Mouse (Mus musculus) forebrain, embryonic 15.5 days (tissue): ENCODE results near the gene Trim31. TPM values are rescaled to one million over a fixed set of nuclear protein-coding genes. Genes with fewer than 3 reads are reported as not detected.
"Not testable (repeated sequence)": the region's sequence is repeated elsewhere in the genome, so short reads cannot be mapped to it uniquely, and the experiment has no call there.

Experiments
- ATAC-seq: fragments of 200-750 bp; cut with Nextera tagmentation; replicated peaks from 2 replicates; pipeline ENCODE4 v1.8.0; 2017; ENCODE audit warnings: mild to moderate bottlenecking, moderate TSS enrichment, moderate library complexity
- H3K27ac ChIP-seq: fragments of 300-500 bp; sonication (generic); replicated peaks from 2 replicates; pipeline ENCODE4 v1.5.1; 2015; ENCODE audit warnings: mild to moderate bottlenecking, inconsistent platforms
- H3K27me3 ChIP-seq: fragments of 300-500 bp; sonication (generic); 2 replicates; pipeline ENCODE4 v1.6.1; 2015; ENCODE audit warnings: inconsistent platforms
- H3K36me3 ChIP-seq: fragments of 300-500 bp; sonication (generic); 2 replicates; pipeline ENCODE4 v1.6.1; 2015; ENCODE audit warnings: mild to moderate bottlenecking, inconsistent platforms
- H3K4me1 ChIP-seq: fragments of 300-500 bp; sonication (generic); 2 replicates; pipeline ENCODE4 v1.6.1; 2015; ENCODE audit warnings: inconsistent platforms
- H3K4me2 ChIP-seq: fragments of 300-500 bp; sonication (generic); replicated peaks from 2 replicates; pipeline ENCODE4 v1.6.1; 2015; ENCODE audit warnings: mild to moderate bottlenecking, inconsistent platforms
- H3K4me3 ChIP-seq: fragments of 300-500 bp; sonication (generic); 2 replicates; pipeline ENCODE4 v1.5.1; 2015; ENCODE audit warnings: mild to moderate bottlenecking, inconsistent platforms
- H3K9ac ChIP-seq: fragments of 300-500 bp; sonication (generic); replicated peaks from 2 replicates; pipeline ENCODE4 v1.6.1; 2015; ENCODE audit warnings: mild to moderate bottlenecking, inconsistent platforms
- H3K9me3 ChIP-seq: fragments of 300-500 bp; sonication (generic); 2 replicates; pipeline ENCODE4 v1.6.1; 2016; ENCODE audit warnings: inconsistent platforms
- WGBS: fragments of 180-500 bp; shearing (Covaris S2); methylation state at CpG from one replicate; pipeline ENCODE4 v1.1.7; 2015; ENCODE audit warnings: mixed read lengths; 5-methylcytosine and 5-hydroxymethylcytosine counted together
- polyA plus RNA-seq: library from polyadenylated mRNA; unstranded; fragments of >200 nt; fragmentation: Nextera tagmentation; extraction: Ambion mirVana; gene quantifications from 2 replicates; pipeline ENCODE4 v1.2.1, GENCODE M21; 2015

Trim31 gene
- polyA plus RNA-seq, 1 experiment from 2014 or later = not detected

DNA sequence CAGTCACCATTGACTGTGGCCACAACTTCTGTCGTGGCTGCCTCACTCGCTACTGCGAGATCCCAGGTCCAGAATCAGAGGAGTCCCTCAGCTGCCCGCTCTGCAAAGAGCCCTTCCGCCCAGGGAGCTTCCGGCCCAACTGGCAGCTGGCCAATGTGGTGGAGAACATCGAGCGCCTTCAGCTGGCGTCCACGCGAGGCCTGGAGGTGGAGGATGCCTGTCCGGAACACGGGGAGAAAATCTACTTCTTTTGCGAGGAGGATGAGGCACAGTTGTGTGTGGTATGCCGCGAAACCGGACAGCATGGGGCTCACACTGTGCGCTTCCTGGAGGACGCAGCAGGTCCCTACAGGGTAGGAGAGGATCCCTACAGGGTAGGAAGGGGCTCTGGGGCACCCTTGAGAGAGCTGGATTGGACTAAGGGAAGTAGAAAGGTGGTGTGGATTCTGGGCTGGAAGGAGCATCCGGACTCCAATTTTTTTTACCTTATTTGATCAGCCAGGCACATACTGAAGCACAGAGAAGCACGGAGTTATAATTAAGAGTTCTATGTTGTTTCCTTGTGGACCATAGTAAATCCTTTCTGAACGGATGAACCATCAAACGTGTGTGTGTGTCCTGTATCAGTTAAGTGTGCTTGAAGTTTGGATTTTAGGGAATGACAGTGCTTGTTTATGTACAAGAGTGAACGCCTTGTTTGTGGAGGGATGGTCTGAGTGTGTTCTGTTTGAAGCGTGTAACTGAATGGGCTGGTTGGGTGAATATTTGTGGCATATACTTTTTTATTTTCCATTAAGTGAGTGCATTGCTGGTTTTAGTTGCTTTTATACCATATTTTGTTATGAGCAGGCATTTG is 27.7 kb upstream of the Trim31 start:
- Histone ChIP-seq H3K4me3 (no peak overlapping the region), H3K4me1 (no peaks in the 10 kb centered on the region; the same call in 1 of the 2 replicates), H3K27ac (no peak overlapping the region), H3K36me3 (no peaks in the 10 kb centered on the region), H3K4me2 (no peak overlapping the region), H3K9ac (no peak overlapping the region), H3K27me3 (0 out of 2 replicates have a peak, but pooled peaks cover 7% of the 10 kb centered on the region), H3K9me3 (no peaks in the 10 kb centered on the region)
- 83% methylated on average over 25 of the region's 25 CpGs for WGBS
- ATAC-seq = no peak

DNA sequence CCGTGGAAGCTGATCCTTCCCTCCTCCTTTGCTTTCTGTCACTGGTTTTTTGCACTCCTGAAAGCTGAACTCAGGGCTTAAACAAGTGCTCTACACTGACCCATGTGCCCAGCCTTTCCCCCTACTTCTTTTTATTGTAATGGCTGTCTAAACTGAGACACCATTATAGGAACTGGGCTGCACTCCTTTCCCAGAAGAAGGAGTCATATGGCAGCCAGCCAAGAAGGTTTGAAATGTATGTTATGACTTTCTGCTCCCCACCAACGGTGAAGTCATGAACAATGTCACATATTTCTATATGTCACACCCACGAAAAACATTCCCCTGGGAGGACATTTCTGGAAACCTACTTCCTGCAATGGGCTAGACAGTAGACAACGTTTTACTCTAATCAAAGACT is 23.3 kb upstream of the Trim31 start:
- no peak overlapping the region for H3K9ac ChIP-seq
- H3K9me3 ChIP-seq = no peaks in the 10 kb centered on the region
- ATAC-seq = no peak
- H3K27ac ChIP-seq = no peak overlapping the region
- no peaks in the 10 kb centered on the region for H3K36me3 ChIP-seq
- WGBS = 72% methylated on average over 4 of the region's 4 CpGs
- no peak overlapping the region for H3K4me3 ChIP-seq
- no peaks in the 10 kb centered on the region for H3K27me3 ChIP-seq
- no peaks in the 10 kb centered on the region for H3K4me1 ChIP-seq
- H3K4me2 ChIP-seq = no peak overlapping the region

DNA sequence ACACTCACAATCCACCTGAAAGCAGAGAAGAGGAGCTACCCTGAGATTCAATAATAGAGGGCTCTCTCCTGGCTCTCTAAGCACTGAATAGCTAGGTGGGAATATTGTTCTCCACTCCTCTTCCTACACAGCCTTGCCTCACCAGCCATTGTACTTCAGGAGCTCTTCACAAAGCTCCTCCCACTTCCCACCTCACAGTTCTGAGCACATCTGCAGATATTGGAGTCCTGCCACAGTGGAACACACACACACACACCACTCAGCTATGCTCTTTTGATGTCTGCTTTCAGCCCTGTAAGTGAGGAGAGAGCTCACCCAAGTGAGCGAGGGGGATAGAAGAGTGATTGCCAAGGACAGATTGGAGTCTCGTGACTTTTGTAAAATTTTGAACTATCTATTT is 14.6 kb upstream of the Trim31 start:
- H3K27me3 ChIP-seq = no peaks in the 10 kb centered on the region
- ATAC-seq = no peak
- no peak overlapping the region for H3K4me2 ChIP-seq
- H3K9ac ChIP-seq = no peak overlapping the region
- no peaks in the 10 kb centered on the region for H3K36me3 ChIP-seq
- no peak overlapping the region for H3K27ac ChIP-seq
- WGBS = 73% methylated on average over 2 of the region's 2 CpGs
- H3K4me1 ChIP-seq = no peaks in the 10 kb centered on the region
- no peak overlapping the region for H3K4me3 ChIP-seq
- H3K9me3 ChIP-seq = no peaks in the 10 kb centered on the region

DNA sequence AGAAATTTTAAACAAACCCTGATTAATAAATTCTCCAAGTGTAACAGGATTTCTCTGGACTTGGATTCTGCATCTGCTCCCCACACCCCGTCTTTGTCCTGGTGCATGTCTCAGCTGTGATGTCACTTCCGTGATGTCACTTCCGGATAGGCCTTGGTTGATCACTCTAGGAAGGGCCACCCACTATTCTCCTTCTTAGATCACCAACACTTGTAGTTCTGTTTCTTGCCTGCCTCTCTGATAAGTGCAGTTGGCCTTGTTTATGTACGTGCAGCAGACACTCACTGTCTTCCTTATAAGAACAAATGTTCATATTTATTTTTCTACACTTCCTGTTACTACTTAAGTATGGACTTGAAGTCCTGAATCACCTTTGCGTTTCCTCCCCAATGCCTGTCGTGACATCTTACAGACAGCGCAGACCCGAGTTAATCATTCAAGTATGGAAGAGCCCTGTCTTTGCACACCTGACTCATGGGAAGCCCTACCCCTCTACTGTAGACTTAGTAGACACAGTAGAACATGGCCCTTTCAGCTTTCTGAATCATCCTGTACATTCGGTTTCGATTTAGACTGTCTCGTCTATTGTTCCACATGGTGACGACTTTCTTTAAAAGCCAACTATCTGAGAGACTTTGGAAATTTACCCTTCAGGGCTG is 12.7 kb upstream of the Trim31 start:
- WGBS = 94% methylated on average over 12 of the region's 12 CpGs
- Histone ChIP-seq H3K9me3 (no peaks in the 10 kb centered on the region), H3K9ac (no peak overlapping the region), H3K27ac (no peak overlapping the region), H3K27me3 (no peaks in the 10 kb centered on the region), H3K4me2 (no peak overlapping the region), H3K4me1 (no peaks in the 10 kb centered on the region), H3K4me3 (no peak overlapping the region), H3K36me3 (no peaks in the 10 kb centered on the region)
- ATAC-seq = no peak

DNA sequence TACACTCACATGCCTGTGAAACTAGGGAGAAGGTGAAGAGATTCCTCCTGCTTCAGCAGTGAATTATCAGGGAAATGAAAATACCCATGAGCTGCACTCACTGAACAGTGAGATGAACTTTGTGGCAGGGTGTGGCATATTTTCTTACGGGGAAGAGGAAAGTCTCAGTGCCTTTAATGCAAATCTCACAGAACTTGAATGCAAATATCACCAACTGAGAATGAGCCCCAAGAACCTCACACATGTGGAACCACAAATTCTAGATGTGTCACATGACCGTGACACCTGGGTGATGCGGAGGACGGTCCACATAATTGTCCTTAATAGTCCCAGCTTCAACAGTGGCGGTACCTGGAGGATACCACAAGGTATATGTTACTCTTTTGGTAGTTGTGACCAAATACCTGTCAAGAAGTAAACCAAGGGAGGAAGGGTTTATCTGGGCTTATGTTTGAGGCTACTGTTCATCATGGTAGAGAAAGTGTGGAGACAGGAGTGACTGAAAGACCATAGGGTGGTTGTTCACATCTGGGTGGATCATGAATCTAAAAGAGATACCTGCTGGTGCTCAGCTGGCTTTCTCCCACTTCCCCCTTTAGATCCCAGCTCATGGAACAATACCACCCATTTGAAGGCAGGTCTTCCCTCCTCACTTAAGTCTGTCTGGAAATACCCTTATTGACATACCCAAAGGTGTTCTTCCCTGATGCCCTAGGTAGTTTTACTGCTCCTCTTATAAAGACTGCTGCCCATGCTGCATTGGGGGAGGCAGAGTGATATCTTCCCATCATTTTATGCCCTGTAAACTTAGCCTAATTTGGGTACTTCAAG is 7.6 kb upstream of the Trim31 start, which contains the start of gene Trim40:
Gene Trim40, minus strand, starts transcription at position 51 of the 831 bp plus-strand sequence.
- Histone ChIP-seq H3K27ac (no peak within 1 kb of the TSS), H3K9ac (no peak within 1 kb of the TSS), H3K4me2 (no peak within 1 kb of the TSS), H3K4me1 (no peaks in the 10 kb centered on the region), H3K27me3 (no peaks in the 10 kb centered on the region; the same call in 1 of the 2 replicates), H3K36me3 (no peaks in the 10 kb centered on the region), H3K9me3 (no peaks in the 10 kb centered on the region), H3K4me3 (no peak within 1 kb of the TSS)
- ATAC-seq = no peak
- 86% methylated on average over 5 of the region's 5 CpGs for WGBS

DNA sequence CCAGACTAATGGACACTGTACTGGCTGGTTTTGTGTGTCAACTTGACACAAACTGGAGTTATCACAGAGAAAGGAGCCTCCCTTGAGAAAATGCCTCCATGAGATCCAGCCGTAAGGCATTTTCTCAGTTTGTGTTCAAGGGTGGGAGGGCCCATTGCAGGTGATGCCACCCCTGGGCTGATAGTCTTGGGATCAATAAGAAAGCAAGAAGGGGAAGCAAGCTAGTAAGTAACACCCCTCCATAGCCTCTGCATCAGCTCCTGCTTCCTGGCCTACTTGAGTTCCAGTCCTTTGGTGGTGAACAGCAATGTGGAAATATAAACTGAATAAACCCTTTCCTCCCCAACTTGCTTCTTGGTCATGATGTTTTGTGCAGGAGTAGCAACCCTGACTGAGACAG is 6.4 kb upstream of the Trim31 start:
- not testable (repeated sequence) for H3K27me3 ChIP-seq, H3K4me2 ChIP-seq, H3K4me3 ChIP-seq, H3K36me3 ChIP-seq, H3K9ac ChIP-seq, H3K9me3 ChIP-seq, H3K27ac ChIP-seq, H3K4me1 ChIP-seq, ATAC-seq
- 96% methylated on average over 1 of the region's 1 CpGs for WGBS

DNA sequence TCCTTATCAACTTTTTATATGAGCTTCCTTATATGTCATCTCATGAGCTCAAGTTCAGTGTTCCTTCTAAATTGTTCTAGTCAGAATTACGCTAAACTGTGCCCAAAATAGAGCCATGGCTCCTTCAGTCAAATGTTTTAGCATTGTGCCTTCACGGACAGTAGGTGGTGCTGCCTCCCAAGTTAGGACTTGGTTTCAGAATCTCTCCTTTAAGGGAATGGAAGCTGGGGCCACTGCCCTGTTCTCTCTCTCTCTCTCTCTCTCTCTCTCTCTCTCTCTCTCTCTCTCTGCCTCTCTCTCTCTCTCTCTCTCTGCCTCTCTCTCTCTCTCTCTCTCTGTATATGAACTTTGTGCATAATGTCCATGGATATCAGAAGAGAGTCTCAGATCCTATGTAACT is 5.6 kb upstream of the Trim31 start:
- 0 out of 2 replicates have a peak, but pooled peaks have one; percentile 41 for ATAC-seq
- Histone ChIP-seq H3K27ac (no peak overlapping the region), H3K9ac (no peak overlapping the region), H3K4me1 (no peaks in the 10 kb centered on the region), H3K36me3 (no peaks in the 10 kb centered on the region), H3K4me2 (no peak overlapping the region), H3K9me3 (no peaks in the 10 kb centered on the region), H3K27me3 (no peaks in the 10 kb centered on the region; the same call in 1 of the 2 replicates), H3K4me3 (no peak overlapping the region)
- WGBS = 12% methylated on average over 2 of the region's 2 CpGs

DNA sequence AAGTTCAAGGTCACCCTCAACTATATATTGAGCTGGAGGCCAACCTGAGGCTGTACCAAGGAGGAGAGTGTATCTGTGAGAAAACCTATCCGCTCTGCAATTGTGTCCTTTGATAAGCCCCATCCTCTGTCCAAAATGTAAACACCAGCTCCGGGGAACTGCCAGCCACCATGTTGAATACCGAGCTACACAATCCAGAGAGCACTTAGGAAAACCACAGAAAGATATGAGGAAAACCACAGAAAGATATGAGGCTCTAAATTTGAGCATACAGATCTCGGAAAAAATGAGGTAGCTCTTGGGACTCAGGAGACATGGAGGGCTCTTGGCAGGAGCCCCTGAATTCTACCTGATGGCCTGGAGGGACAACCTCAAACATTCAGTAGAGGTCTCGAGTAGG is 4.5 kb upstream of the Trim31 start:
- Histone ChIP-seq H3K9ac (no peak overlapping the region), H3K9me3 (no peaks in the 10 kb centered on the region), H3K27me3 (no peaks in the 10 kb centered on the region; the same call in 1 of the 2 replicates), H3K36me3 (no peaks in the 10 kb centered on the region), H3K4me1 (no peaks in the 10 kb centered on the region), H3K4me3 (no peak overlapping the region), H3K27ac (no peak overlapping the region), H3K4me2 (no peak overlapping the region)
- WGBS = 82% methylated on average over 5 of the region's 5 CpGs
- ATAC-seq = no peak

DNA sequence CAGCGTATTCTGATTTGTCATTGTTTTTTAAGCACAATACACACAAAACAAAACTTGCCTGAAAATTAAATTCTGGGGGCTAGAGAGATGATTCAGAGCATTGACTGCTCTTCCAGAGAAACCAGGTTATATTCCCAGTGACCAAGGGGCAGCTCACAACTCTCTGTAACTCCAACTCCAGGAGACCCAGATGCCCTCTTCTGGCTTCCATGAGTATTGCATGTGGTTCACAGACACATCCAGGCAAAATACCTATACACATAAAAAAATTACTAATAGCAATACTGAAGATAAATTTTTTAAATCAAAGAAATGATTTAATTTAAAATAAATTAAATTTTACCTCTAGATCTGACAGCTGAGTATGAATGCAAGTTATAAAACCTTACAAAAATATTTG is 1.3 kb upstream of the Trim31 start:
- Histone ChIP-seq H3K36me3 (no peaks in the 10 kb centered on the region), H3K4me2 (no peak overlapping the region), H3K27me3 (no peaks in the 10 kb centered on the region), H3K9ac (no peak overlapping the region), H3K27ac (no peak overlapping the region), H3K4me1 (no peaks in the 10 kb centered on the region), H3K4me3 (no peak overlapping the region), H3K9me3 (no peaks in the 10 kb centered on the region)
- ATAC-seq = no peak
- WGBS = 100% methylated on average over 1 of the region's 1 CpGs

DNA sequence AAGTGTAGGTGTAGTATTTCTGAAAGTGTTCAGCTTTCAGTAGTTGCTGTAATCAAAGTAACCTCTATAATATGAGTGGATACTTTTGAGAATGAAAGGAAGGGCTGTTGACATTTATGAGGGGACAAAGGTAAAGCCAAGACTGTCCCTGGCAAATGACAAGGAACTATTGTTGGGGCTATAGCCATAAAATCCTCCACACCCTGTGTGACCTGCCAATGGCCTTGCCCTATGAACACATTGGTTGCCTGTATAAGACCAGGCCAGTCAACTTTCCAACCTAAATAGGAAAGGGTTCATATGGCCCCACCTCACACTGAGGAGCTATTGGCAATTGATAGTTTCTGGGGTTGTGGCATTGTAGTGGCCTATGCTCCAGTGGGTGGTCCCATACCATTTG is 853 bp upstream of the Trim31 start:
- H3K4me3 ChIP-seq = no peak overlapping the region
- no peak overlapping the region for H3K27ac ChIP-seq
- no peak for ATAC-seq
- no peaks in the 10 kb centered on the region for H3K36me3 ChIP-seq
- no peaks in the 10 kb centered on the region for H3K27me3 ChIP-seq
- no peaks in the 10 kb centered on the region for H3K9me3 ChIP-seq
- H3K4me1 ChIP-seq = no peaks in the 10 kb centered on the region
- no peak overlapping the region for H3K4me2 ChIP-seq
- no peak overlapping the region for H3K9ac ChIP-seq

DNA sequence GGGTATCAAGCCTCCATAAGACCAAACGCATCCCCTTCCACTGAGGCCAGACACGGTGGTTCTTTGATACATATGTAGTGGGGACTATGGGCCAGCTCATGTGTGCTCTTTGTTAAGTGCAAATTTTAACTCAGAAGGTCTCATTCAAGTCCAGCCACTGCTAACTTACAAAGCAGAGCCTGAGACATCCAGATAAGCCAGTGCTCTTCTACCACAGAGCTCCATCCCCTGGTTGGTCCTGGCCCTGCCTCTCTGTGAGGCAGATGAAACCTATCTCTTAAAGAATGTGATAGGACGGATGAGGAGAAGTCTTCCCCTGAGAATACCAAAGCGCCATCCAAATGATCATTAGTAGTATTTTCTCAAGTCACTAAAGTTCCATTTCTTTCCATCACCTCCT is 1.5 kb downstream of the Trim31 start:
- Histone ChIP-seq H3K36me3 (no peaks in the 10 kb centered on the region), H3K4me2 (no peak overlapping the region), H3K9ac (no peak overlapping the region), H3K9me3 (no peaks in the 10 kb centered on the region), H3K4me3 (no peak overlapping the region), H3K27me3 (no peaks in the 10 kb centered on the region), H3K27ac (no peak overlapping the region), H3K4me1 (no peaks in the 10 kb centered on the region)
- no peak for ATAC-seq
- WGBS = 88% methylated on average over 4 of the region's 4 CpGs

DNA sequence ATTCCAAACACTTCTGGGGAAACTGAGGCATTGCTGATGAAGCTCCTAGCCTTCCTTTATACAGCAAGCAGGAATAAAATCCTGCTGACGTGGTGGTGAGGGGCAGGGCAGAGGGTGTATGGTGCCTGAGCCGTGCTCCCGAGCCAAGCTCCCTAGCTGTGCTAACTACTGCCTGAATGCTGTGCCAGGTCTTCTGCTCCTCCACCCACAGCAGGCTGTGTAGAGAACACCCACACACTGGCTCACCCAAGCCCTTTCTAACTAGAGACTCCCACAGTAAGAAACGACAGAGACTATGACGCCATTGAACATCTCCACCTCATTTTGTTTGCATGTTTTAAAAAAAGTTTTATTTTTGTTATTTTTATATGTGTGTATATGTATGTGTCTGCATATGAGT is 2.1 kb downstream of the Trim31 start:
- 83% methylated on average over 5 of the region's 5 CpGs for WGBS
- no peaks in the 10 kb centered on the region for H3K9me3 ChIP-seq

More for the DNA sequence above, 2.1 kb downstream of the Trim31 start:
- no peaks in the 10 kb centered on the region for H3K36me3 ChIP-seq
- H3K27ac ChIP-seq = no peak overlapping the region
- no peak for ATAC-seq
- H3K4me1 ChIP-seq = no peaks in the 10 kb centered on the region
- H3K4me2 ChIP-seq = no peak overlapping the region
- no peaks in the 10 kb centered on the region for H3K27me3 ChIP-seq
- H3K4me3 ChIP-seq = no peak overlapping the region
- no peak overlapping the region for H3K9ac ChIP-seq
